Mouse (Mus musculus) megakaryocyte, embryonic 14.5 days (primary cell): ENCODE results near the gene Sdhc.

Experiments used
- FLI1 ChIP-seq: IDR thresholded peaks from 2 replicates; pipeline ENCODE4 v1.6.1; 2012; ENCODE audit warnings: low read length, inconsistent platforms, mixed read lengths
- GATA1 ChIP-seq: IDR thresholded peaks from 3 replicates; pipeline ENCODE4 v1.6.1; 2012; ENCODE audit warnings: mixed read lengths, low read length, inconsistent platforms, borderline replicate concordance

DNA sequence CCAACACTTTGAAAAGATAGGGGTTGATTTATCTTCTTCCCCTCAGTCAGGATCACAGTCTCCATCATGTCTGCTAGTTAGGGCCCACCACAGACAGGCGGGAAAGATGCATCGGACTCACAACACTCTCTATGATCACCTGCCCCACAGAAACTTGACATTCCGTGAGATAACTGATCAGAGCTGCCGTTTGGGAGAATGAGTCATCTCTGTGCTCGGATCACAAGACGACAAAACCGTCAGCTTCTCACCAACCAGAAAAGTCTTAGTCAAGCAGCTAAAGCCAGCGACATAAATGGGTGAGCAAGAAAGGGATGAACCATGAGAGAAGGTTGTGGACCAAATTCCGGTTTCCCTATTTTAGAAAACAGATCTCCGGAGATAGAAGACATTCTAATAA, 41.9 kb upstream of the Sdhc start:
- TF ChIP-seq GATA1: no peak
- no peak for TF ChIP-seq FLI1
